Mouse (Mus musculus): ENCODE results near the gene Gm11007. TPM values are rescaled to one million over a fixed set of nuclear protein-coding genes. Genes with fewer than 3 reads are reported as not detected.
"Not testable (repeated sequence)": the region's sequence is repeated elsewhere in the genome, so short reads cannot be mapped to it uniquely, and the experiment has no call there.

The Gm11007 gene
- not detected in 2 replicates for polyA plus RNA-seq (2015; fragmentation: Nextera tagmentation; extraction: Ambion mirVana)

DNA sequence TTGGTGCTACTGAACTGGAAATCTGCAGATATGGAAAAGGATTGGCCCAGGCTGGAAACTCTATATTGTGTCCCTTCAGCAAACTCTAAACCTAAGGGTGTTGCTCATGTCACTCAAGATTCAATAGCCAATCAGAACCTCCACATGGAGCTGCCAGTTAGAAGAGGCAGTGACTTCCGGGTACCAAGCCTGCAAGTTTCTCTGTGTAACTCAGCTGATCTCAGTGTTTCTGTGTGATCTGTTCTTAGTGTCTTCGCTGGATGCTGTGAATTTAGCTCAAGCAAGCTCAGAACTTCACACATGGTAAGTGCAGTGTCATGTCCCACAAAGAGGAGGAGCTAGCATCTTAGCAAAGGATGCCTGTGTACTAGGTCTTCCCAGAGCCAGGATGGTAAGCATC lies at the start of gene Gm11007:
Gene Gm11007 (plus strand): TSS at position 301 of the 400 bp plus-strand sequence.
- not testable (repeated sequence) for ATAC-seq (ENCODE audit: low FRiP score, low read depth); H3K9me3 ChIP-seq; H3K9ac ChIP-seq; H3K4me1 ChIP-seq (replicated peaks); H3K4me2 ChIP-seq; H3K4me3 ChIP-seq; H3K27me3 ChIP-seq; H3K36me3 ChIP-seq; H3K27ac ChIP-seq (replicated peaks)
- WGBS = no CpG with 5 or more reads among the region's 2 CpGs

Other genes starting within 250 kb of the Gm11007 start
- 24.9 and 28.2 TPM in 2 replicates for gene Gm4724, start 208.2 kb upstream of the Gm11007 start, polyA plus RNA-seq (2015; fragmentation: Nextera tagmentation; extraction: Ambion mirVana)
- gene Zfp965, start 174.0 kb upstream of the Gm11007 start, polyA plus RNA-seq (2015; fragmentation: Nextera tagmentation; extraction: Ambion mirVana) = 6.6 and 6.9 TPM in 2 replicates
- gene Zfp969, start 59.7 kb downstream of the Gm11007 start, polyA plus RNA-seq (2015; fragmentation: Nextera tagmentation; extraction: Ambion mirVana) = 11.1 and 11.6 TPM in 2 replicates
- not detected in 2 replicates for gene Gm2007, start 97.6 kb downstream of the Gm11007 start, polyA plus RNA-seq (2015; fragmentation: Nextera tagmentation; extraction: Ambion mirVana)
- 1.00 and 2.4 TPM in 2 replicates for gene Gm14288, start 157.1 kb downstream of the Gm11007 start, polyA plus RNA-seq (2015; fragmentation: Nextera tagmentation; extraction: Ambion mirVana)
- 23.6 and 26.7 TPM in 2 replicates for gene Gm6710, start 225.2 kb downstream of the Gm11007 start, polyA plus RNA-seq (2015; fragmentation: Nextera tagmentation; extraction: Ambion mirVana)